Mouse (Mus musculus) NIH3T3 (cell line): ENCODE measurements at regions not wholly inside any gene's neighbourhood (a gene's known extent, or its start where the extent isn't known, plus 50 kb on each side); places are given as distances from the start of the nearest gene placed in this dataset.

ENCODE experiments used
- DNase-seq: peaks from one replicate; pipeline ENCODE4 v3.0.0-alpha.2; 2012; ENCODE audit warnings: low read depth

DNA sequence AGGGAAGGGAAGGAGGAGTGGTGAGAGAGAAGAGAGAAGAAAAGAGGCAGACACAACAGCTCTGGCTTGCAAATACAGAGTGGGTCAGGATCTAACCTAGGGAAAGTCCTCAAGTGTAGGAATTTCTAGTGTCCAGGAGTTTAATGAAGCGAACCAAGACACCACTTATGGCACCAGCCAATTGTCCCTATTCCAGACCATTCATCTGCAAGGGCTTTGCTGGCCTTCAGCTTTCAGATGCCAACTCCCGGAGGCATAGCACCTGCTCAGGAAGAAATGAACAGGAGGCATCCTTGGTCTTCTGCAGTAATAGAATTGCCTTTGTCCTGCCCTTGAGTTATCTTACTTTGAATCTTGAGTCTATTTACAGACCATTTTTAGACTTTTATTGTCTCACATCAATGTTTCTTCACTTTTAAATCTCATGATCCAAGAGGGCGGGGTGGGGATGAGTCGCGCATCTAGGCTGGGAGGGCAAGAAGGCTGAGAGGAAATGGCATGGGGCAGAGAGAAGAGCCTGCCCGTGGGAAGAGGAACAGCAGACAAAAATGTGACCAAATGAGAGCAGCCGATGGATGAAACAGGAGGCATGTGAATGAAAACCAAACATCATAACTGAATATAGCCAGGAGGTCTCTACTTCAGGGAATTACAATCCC, 190.1 kb upstream of the Hmga2 start:
- DNase-seq: peak; percentile 72

DNA sequence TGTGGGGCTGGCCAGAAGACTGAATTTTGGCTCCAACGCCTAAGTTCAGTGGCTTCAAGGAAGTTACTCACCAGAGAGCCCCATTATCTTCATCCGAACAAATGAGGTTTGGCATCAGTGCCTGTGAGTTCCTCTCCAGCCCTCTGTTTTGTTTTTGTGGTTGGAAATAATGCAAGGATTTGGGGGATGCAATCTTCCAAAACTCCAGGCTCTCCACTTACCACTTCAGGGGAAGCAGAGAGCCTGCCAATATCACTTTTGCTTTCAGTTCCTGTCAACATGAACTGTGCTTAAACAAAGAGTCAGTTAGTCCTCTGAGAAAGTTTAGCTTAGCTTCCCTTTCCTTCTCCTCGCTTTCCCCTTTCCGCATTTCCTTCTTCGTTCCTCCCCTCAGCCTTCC, 189.4 kb upstream of the Hmga2 start:
- DNase-seq: peak; percentile 84

DNA sequence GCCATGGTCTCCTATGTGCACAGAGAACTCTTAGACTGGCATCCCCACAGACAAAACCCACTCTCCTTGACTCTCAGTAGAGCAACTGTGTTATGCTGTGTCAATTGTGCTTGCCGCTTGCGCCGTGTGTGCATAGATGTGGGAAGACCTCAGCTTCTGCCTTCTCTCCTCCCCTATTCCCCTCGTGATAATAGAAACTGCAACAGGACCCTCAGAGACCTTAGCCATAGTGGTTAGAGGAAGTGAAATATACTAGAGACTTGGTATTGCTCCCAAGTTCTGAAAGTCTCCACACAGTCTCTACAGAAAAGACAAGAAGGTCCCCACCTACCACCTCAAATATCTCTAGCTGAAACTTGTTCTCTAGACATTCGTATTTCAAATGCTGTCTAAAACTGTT, 188.2 kb upstream of the Hmga2 start:
- DNase-seq: no peak

- no peak for DNase-seq
Measured at GRCm38 (mm10) chr10:120663396-120663795, 187.1 kb upstream of the Hmga2 start.

- no peak for DNase-seq
Measured at GRCm38 (mm10) chr10:120660503-120660902, 184.2 kb upstream of the Hmga2 start.

- peak; percentile 51 for DNase-seq
Measured at GRCm38 (mm10) chr10:120655238-120655931, 179.1 kb upstream of the Hmga2 start.

DNA sequence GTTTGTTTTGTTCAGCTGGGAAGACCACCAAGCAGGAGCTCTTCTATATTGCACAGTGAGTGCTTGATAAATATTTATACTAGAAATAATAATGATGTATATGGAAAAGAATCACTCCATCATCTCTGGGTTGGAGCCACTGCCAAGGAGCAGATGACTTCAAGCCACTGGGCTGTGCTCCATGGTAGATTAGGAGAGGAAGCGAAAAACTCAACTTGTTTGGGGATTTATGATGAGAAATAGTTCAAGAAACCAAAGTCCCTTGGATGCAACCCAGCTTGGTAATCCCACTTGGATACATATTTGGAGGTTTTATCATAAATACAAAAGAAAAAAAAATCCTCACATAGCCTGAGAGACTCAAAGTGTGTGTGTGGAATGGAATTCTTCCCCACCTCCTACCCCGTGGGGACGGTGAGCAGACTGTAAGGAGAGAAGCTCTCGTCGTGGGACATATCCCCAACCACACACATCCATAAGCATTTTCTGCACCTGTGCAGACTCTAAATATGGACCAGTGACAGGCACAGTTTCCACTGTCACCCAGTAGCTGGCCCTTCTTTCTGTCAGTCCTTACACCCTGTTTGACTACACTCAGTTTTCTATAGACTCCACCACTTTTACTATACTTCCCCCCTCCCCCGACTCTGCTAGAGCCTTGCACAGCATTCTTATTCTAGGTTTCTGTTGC, 176.4 kb upstream of the Hmga2 start:
- DNase-seq: peak; percentile 96

DNA sequence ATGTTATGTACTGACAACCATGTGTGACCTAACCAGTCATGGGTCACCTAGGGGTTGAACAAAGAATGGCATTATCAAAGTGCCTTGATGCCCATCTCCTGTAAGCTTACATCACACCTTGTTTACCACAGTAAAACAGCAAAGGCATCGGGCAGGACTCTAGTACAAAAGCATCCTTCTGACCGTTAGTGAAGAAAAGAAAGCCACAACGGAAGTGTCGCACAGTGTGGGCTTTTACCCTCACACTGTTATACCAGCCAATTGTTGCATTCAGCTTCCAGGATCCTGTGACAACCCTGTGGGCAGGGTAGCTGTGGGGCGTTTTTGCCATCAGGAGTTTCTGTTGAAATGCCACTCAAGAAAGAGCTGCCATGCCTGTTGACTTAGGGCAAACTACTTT, 175.6 kb upstream of the Hmga2 start:
- no peak for DNase-seq

DNA sequence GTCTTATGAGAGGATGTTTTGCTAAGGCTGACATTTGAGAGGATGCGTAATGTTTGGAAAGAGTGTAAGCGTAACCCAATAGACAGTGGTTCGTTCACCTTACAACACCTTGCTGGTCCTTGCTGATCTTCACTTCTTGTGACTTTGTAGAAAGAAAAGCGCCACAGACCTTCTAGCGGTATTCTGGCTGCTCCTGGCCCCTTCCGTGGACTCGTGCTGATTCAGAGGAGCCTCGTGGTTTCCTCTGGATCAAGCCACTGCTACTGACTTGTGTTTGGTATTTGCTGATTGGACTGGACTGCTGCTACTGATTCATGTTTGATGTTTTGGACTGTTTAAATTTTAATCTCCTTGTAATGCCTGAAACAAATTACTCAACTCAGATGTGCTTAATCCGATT, 174.1 kb upstream of the Hmga2 start:
- no peak for DNase-seq

DNA sequence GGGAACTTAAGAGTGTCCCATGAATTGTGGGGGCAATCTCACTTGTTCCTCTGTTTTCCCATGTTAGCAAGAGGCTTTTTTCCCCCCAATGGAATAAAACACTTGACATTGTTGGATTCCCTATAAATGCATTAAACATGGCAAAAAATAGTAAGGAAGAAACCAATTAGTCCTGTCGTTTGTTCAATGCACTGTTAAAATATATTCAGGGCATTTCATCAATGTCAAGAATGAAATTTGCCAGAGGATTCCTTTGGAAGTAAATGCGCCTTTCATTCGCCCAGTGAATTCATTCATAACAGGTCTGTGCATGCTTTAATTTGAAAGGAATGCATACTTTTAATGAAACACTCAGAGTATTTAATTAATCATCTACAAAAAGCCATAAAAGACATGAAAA, 172.5 kb upstream of the Hmga2 start:
- DNase-seq: no peak

DNA sequence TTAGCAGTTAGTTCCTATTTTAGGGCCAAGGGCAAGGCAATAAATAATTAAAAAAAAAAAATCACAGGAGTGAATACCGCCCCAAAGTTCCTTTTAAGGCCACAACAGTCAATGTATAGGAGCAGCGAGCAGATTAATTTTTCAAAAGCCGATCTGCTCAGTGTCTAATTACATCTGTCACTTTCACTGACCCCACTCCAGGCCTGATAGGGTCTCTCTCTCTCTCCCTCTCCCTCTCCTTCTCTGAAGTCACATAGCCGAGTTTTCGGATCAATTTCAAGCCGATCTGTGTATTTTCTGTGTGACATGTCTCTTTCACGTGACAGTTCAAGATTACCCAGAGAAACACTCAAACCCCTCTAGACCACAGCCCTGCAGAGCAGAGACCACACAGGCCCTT, 171.8 kb upstream of the Hmga2 start:
- DNase-seq: no peak

DNA sequence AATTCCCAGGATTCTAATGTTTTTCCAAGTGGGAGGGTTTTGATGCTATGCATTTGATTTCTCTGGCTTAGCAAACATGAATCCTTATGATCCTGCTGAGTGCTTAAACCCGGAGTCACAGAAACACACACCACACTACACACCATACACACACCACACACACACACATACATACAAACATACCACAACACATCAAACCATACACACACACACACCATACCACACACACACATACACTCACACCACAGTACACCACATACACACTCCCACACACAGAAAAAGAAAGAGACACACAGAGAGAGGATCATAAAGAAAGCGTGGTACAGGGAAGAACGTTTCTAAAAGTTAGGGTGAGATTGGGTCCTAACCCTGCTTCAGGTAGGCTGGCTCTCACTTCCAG, 171.1 kb upstream of the Hmga2 start:
- DNase-seq: no peak

DNA sequence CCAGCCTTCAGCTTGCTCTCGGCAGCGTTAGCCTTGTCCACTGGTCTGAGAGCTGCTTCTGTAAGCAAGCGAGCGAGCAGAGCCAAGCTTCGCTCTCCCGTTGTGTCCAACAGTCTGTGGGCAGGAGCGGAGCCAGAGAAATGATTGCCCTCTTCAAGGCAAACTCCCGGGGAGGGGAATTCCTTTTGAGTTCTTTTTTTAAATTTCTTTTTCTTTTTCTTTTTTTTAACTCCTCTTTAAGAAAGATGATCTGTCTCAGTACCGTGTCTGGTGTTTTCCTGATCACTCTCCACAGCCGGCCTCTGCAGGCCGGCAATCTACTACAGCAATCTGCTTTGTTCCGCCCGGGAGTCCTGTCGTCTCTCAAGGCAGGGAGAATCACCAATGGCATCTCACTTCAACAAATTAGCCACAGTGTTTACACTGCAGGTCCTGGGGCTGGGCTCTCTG, 170.6 kb upstream of the Hmga2 start:
- DNase-seq: peak; percentile 91

GRCm38 (mm10) chr10:120640847-120641246, 164.6 kb upstream of the Hmga2 start:
- DNase-seq: peak; percentile 72

DNA sequence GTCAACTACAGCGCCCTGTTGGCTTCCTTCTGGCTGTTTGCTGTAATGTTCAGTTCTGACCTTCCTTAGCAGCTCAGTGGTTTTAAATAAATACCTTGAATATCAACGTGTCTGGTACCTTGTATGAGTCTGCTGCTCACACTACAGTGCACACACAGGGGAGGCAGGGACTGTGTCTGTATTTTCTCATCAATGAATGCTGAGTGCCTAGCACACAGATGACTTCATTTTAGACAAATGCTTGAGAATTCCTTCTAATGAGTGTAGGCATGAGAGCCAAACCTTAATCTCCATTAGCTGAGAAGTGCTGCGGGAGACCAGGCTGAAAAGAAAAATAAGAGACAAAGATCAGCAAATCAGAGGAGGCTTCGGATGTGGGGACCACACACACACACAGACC, 162.0 kb upstream of the Hmga2 start:
- no peak for DNase-seq

GRCm38 (mm10) chr10:120635818-120636543, 159.7 kb upstream of the Hmga2 start:
- DNase-seq: peak; percentile 86

GRCm38 (mm10) chr10:120635194-120635593, 158.9 kb upstream of the Hmga2 start:
- no peak for DNase-seq

- DNase-seq: peak; percentile 72
Measured at GRCm38 (mm10) chr10:120632071-120632470, 155.8 kb upstream of the Hmga2 start.

- peak; percentile 73 for DNase-seq
Measured at GRCm38 (mm10) chr10:120628066-120628465, 151.8 kb upstream of the Hmga2 start.

DNA sequence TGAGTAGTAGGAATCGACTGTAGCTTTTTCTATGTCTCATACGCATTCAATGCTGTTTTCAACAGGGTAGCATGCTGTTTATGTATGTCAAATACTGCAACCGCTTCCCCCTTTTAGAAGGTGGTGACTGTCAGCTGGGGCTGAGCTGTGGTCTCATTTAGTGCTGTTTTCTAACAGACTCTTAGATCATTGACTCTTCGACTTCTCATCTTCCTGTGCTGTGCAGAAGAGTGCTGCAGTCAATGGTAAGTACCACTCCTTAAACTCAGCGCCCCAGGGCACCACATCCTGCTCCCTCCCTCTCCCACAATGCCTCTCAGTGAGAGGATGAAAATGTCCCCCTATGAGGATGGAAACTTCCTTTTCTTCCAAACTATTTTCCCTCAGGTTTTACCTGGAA, 149.2 kb upstream of the Hmga2 start:
- DNase-seq: no peak

DNA sequence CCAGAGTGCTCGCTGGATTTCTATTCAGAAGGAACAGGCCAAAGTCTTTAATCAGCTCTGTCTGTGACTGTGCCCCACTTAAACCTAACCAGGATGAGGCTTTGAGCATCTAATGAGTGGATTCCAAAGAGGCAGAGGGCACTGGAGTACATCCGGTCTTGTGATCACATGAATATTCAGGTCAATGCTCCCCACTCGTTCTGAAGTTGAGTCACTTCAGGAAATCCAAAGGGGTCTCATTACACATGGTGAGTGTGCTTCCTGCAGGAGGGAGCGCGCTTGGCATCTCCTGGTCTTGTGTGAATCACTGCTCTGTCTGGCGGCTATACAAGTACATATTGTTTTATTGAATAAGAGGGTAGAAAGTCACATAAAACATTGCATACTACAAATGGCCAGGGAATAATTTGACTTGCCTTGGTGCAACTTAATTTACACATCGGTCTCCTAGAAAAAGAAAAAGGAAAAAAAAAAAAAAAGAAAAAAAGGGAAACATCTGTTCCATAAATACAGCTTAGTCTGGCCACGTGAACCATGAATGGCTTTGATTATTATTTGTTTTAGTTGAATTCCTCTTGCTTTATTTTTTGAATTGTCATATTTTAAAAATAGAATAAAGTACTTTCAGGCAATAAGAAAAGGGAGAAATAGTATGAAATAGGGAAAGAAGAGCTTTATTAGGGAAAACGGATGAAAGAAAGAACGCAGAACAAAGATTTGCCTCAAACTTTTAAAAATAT, 148.1 kb upstream of the Hmga2 start:
- DNase-seq: peak; percentile 94
